Mouse (Mus musculus) liver, postnatal 0 days (tissue): ENCODE measurements around the gene Rapgef2.

Source experiments
- CTCF ChIP-seq: sonication (generic); IDR thresholded peaks from 2 replicates; pipeline ENCODE4 v1.5.1; 2016; ENCODE audit warnings: antibody characterized with exemption, low read depth
- EP300 ChIP-seq: IDR thresholded peaks from 2 replicates; pipeline ENCODE4 v1.6.1; 2016; ENCODE audit warnings: antibody characterized with exemption, low read depth, mild to moderate bottlenecking

DNA sequence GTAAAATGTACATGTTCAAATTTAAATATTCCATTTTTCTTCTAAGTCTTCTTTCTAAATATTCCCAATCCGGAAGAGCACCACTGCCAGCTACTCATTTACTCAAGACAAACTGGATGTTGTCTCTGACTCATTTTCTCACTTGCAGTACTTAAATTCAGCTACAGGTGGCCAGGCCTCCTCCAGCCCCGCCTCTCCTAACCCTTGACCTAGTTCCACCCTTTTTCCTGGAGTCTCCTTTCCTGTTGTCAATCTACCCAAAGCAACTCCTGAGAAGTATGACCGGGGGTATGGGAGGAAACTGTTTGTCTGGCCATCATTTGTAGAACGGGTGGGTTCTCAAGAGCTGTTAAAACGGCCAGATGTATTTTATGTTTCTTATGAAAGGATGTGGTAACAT, 9.7 kb upstream of the Rapgef2 start:
- TF ChIP-seq CTCF (no peak; the same call in 1 of the 2 replicates), EP300 (no peak)
